Mouse (Mus musculus) erythroid progenitor cell, adult 5-6 weeks (primary cell): ENCODE data around the gene Utp15. TPM values are rescaled to one million over a fixed set of nuclear protein-coding genes. Genes with fewer than 3 reads are reported as not detected.

ENCODE experiments used
- ATAC-seq: replicated peaks from 2 replicates; pipeline ENCODE4 v1.8.0; 2016; ENCODE audit warnings: moderate number of reproducible peaks, mild to moderate bottlenecking, moderate TSS enrichment, inconsistent platforms; ENCODE audit not compliant: poor library complexity, low FRiP score, severe bottlenecking
- total RNA-seq, 2 experiments: library from RNA; stranded (forward) in 1 of 2; stranded (reverse) in 1 of 2; fragments of 150-400 nt in 1 of 2; fragments of 186-747, 209-891 nt in 1 of 2; gene quantifications; 2 replicates each; pipeline versions ENCODE4 v1.2.3 to v1.2.4; 2015 to 2017; ENCODE audit warnings: low replicate concordance in 2 of 2

The Utp15 gene
- total RNA-seq (2015; ENCODE audit: low replicate concordance) (5.8 and 6.3 TPM in 2 replicates), total RNA-seq (2017; ENCODE audit: low replicate concordance) (4.5 and 4.7 TPM in 2 replicates)

DNA sequence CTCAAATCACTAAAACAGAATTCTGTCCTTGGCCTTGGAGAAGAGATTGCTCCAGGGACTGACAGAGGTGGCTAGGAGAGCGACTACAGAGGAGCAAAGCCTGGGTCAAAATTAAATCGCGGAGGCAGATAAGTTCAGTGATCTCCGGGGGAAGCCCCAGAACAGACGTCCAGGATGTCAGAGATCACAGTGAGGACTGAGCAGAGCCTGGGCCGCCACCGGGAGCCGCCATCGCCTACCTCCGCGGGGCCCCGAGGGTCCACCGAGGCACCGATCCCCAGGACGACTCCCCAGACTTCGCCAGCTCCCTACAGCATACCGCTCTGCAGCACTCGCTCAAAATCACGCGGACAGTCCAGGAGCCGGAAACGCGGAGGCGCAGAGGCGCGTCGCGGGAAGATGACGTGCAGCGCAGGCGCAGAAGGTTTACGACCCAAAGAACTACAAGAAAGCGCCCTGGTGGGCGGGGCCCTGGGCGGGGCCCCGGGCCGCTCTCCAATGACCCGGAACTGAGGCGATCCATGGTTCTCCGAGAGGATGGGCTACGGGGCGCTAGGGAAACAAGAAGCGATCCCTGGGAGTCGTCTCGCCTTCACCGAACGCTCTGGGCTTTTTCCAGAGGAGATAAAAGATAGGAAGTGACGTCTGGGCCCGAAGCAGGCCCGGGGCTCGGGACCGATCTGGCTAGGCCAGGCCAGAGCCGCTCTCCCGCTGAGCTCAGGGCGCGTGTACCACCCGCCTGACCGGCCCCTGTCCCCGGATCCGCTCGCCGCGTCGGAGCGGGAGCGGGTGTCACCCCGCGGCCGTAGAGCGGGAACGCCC lies at the start of gene Utp15, which contains the start of gene Ankra2:
Gene Utp15 (minus strand): TSS at position 406 of the 822 bp plus-strand sequence.
Gene Ankra2 (plus strand): TSS at position 439 of the 822 bp plus-strand sequence.
- ATAC-seq = peak; percentile 98

DNA sequence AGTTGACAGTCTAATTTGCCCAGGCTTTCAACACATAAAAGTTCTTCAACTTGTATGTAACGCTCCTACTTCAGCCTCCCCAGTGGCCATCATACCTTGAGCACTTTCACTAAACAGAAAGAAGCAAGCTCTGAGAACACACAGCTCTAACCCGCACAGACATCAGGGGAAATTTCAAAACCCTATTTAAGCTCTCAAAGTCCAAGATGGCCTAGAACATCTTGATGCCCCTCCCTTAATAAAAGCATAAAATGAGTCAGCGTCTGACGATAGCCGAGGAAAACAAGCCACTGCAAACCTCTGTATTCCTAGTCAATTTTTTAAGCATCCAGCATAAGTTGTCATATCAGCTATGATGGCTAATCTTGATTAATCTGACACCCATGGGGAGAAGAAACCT lies 48.8 kb upstream of the Utp15 start:
- no peak for ATAC-seq

DNA sequence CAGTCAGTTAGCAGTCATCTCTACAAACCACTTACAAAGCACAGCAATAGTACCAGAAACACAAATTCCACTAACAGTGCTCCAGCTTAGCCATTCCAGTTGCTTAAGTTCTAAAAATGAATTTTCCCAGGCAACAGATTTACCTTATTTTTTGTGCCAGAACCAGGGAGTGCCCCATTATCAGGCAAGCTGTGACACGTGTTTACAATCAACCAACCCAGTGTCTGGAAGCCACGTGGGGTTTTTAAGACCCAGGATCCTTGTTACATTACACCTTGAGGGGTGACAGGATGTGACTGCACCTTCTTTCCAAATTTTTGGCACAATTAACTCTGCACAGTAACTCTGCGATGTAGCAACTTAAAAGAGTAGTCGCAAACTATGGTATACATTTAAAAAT lies 45.9 kb upstream of the Utp15 start:
- no peak for ATAC-seq

DNA sequence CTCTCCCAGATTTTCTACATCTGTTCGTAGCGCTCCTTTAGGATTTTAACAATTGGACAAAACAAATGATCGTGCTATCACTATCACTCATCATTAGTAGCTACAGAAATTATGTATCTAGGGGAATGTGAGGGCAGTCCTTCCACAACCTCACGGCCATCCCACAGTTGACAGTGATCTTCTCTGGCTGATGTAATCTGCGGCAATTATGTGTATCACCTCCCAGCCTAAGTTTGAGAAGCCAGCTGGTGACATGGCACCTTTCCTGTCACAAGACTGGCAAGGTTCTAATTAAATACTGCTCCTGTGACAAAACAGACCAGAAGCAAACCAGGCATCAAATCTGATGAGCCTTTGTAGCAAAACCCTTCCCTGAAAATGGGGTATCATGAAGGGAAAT lies 45.2 kb upstream of the Utp15 start:
- ATAC-seq = no peak

DNA sequence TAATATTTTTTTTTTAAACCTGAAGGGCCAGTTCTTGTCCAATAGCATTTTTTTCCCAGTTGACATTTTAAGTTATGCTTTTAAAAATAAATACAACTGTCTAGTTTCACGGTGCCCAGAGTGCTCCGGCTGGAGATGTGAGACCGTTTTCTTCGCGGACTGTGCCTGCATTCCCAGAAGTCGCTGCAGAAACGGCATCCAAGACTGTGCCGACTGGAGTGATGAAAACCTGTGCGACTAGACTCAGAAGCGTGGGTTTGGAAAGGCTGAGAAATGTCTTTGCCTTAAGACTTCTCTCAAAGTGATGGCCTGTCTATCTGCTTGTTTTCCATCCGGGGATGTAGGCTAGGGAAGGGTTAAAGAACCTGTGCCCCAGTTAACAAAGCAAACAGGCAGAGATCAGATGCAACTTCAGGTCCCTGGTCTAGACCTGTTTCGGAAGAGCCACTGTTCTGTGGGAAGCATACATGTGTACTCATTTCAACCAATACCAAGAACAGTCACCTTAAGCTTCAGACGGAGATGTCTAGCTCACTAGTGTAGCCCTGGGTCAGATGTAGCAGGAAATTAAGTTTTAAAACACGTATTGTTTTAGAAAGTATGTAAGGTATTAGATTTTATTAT lies 44.1 kb upstream of the Utp15 start:
- ATAC-seq = no peak

DNA sequence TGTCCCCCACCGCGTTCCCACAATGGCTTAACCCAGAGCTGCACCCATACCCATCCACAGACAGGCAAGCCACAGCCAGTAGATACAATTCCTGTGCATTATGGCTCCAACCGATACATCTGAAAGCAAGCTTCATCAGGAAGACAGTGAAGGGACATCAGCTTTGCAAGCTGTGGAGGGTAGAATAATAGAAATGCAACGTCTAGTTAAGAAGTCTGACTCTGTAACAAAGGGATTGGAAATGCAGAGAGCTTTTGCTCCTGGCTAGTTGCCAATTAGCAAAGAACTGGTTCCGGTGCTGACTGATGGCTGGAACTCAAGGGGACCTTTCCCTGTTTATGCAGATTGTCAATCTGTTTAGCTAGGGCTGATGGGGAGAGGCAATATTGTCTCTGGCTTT lies 43.6 kb upstream of the Utp15 start:
- no peak for ATAC-seq

DNA sequence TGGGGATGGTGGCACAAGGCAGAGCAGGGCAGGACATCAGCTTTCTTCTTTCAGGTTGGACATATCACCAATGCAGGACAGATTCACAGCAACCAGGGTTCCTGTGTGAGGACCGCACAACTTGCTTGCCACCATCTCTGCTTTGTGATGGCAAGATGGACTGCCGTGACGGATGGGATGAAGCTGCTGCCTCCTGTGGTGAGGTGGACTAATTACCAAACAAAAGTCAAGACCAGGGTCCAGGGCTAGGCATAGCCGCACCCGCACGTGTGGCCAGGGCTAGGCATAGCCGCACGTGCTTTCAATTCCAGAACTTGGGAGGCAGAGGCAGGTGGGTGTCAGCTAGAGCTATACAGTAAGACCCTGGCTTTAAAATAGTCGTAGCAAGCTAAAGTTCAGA lies 42.4 kb upstream of the Utp15 start:
- no peak for ATAC-seq

DNA sequence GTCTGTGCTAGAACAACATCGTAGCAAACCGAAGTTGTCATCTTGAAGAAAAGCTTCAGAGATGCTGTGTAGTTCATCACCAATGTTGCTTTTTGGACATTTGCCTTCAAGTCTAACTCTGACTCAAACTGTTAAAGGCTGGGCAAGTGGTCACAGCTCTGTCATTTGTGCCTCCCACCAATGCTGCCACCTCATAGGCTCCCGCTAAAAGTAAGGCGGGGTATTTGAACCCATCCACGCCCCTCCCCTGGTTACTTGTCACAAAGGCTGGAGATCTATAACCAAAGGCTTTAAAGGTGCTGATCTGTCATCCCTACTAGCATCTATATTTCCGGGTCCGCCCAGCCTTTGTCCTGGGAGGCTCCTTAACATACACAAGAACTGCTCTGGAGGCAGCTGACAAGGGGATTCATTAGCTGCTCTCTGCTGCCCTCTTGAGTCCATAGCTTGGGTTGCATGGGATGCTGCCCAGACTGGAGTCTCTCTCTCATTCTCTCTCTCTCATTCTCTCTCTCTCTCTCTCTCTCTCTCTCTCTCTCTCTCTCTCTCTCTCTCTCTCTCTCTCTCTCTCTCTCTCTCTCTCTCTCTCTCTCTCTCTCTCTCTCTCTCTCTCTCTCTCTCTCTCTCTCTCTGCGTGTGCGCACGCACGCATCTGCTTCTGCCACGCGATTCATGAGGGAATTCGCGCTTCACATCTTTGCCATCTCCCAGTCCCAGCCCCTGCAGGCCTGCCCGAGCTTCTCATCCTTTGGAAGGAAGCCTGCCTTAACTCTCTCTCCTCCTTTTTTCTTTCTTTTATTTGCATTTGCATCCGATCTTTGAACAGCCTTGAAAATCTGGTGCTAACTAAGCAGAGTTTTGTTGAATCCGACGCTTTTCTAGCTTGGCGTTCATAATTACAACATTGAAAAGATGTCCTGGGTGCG lies 36.3 kb upstream of the Utp15 start:
- peak; percentile 75; the same call in 1 of the 2 replicates for ATAC-seq

DNA sequence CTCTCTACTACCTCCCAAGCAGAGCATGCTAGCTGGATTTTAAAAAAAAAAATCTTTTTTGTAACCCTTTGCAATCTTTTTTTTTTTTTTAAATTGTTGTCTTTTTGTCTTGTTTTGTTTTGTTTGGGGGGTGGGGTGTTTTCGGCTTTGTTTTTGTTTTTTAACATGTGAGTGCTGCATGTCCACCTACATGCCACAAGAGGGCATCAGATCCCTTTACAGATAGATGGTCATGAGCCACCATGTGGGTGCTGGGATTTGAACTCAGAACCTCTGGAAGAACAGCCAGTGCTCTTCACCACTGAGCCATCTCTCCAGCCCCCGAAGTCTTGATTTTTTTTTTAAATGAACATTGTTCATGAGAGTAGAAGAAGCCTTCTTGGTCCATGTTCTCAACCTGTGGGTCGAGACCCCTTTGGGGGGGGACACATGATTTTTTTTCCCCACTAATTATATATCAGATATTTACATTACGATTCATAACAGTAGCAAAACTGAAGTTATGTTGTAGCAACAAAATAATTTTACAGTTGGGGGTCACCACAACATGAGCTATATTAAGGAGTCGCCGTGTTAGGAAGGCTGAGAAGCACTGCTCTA lies 35.1 kb upstream of the Utp15 start:
- no peak for ATAC-seq

DNA sequence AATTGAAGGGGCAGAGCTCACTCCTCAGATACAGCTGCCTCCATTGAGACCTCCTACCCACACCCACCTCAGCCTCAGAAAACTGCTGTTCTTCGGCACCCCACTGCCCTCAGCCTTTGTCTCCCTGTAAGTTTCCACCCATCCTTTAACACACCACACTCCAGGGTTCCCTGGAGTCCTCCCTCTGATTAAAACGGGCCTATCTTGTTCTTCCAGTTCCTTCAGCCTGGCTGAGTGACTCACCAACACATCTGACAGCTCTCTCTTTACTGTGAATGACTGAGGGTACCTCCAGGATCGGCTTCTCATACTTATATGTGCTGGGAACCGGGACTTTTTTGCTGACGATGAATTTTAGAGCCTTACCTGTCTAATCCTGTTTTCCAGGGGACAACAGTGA lies 33.2 kb upstream of the Utp15 start:
- no peak for ATAC-seq

DNA sequence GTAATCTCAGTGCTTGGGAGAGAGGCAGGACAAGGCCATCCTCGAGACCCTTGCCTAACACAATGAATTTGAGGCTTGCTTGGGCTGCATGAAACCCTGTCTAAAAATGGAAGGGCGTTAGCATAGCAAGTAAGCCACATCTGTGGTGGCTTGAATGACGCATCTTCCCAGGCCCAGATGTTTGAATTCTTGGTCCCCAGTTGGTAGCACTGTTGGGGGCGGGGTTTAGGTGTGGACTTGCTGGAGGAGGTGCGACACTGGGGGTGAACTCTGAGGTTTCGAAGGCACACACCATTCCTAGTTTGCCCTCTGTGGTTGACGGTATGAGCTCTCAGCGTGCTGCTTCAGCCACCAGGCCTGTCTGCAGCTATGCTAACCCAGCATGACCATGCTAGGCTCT lies 28.9 kb upstream of the Utp15 start:
- no peak for ATAC-seq

DNA sequence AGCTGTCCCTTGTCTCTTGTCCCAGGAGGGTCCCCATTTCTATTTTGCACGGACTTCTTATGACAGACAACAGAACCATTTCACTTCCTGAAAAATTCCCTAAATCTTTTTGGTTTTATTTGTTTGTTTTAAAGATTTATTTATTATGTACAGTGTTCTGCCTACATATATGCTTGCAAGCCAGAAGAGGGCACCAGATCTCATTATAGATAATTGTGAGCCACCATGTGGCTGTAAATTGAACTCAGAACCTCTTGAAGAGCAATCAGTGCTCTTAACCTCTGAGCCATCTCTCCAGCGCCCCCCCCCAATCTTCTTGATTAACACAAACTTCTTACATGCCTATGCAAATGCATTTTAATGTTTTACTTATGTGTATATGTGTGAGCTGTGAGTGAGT lies 27.9 kb upstream of the Utp15 start:
- ATAC-seq = no peak

DNA sequence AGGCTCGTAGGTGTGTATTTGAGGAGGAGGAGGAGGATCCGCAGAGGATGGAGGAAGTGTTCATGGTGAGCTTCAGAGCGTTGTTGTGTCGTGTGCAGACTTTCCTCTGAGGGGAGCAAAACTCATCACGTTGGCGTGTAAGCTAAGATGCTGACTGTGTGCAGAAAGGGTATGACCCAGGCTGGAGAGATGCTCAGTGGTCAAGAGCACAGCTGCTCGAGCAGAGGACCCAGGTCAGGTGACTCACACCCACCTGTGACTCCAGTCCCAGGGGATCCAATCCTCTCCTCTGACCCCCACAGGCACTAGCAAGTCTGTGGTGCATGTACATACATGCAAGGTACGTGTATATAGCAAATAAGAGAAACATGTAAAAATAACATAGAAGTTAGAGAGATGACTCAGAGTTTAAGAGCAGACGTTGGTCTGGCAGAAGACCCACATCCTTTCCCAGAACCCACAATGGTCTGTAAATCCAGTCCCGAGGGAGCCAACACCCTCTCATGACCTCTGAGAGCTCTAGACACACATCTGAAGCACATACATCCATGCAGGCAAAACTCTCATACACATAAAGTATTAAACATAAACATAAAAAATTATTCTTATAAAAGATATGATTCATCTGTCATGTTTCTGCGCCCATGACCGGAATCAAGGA lies 18.3 kb upstream of the Utp15 start:
- ATAC-seq = no peak

DNA sequence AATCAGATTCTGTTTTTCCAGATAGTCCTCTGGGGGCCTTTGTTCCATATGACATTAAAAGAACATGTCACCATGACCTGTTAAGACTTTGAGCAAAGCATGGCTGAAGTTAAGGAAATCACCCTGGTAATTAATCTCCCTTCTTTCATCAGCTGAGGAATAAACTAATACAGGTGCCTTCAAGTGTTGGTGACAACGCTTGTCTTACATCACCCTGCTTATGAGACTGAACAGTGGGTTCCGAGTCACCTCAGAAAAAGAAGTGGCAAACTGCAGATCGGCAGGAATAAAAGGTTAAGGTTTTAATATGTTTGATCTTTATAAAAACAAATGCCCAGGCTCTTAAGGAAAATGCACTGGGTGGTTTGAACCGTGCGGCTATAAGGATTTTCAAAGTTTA lies 16.8 kb upstream of the Utp15 start, which contains the start of gene Gm21976:
Gene Gm21976 (plus strand): TSS at position 202 of the 400 bp plus-strand sequence.
- ATAC-seq = no peak

DNA sequence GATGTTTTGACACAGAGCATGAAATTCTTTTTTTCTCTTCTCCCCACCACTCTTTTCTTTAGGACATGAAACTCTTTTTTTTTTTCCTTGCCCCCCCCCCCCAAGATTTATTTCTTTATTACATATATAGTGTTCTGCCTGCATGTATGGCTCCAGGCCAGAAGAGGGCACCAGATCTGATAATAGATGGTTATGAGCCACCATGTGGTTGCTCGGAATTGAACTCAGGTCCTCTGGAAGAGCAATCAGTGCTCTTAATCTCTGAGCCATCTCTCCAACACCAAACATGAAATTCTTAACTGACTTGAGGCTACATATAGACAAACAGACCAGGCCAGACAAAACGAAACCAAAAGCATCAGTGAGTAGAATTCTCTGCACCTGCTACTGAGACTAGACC lies 14.7 kb upstream of the Utp15 start:
- ATAC-seq = no peak

DNA sequence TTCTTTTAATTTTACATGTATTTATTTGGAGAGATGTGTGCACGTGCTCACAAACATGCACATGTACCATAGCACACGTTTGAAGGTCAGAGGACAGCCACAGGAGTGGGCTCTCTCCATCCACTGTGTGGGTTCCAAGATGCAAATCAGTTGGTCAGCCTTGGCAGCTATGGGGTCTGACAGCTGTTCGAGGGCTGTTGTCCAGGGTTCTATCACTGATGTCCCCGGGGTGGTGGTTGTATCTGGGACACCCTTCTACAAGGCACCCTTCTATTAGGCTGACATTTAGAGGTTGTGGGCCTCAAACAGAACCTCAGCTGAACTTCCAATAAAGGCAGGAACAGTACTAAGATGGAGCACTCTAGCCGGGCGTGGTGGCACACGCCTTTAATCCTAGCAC lies 13.4 kb upstream of the Utp15 start:
- no peak for ATAC-seq

DNA sequence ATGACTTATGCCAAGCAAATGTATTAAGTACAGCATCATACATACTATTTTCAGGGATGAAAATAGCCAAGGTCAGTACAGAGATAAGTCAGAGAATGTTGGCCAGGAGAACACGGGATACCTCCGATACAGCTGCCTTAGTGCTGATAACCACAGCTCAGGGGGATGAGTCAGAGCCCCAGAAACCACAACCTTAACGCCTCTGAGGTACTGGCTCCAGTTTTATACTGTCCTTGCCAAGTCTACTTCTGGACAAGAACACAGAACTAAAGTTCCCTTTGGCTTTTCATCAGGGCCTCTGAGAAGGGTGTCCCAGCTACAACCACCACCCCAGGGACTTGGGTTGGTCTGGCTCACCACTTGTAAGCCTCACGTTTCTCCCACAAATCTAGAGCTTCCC lies 12.8 kb upstream of the Utp15 start:
- no peak for ATAC-seq

DNA sequence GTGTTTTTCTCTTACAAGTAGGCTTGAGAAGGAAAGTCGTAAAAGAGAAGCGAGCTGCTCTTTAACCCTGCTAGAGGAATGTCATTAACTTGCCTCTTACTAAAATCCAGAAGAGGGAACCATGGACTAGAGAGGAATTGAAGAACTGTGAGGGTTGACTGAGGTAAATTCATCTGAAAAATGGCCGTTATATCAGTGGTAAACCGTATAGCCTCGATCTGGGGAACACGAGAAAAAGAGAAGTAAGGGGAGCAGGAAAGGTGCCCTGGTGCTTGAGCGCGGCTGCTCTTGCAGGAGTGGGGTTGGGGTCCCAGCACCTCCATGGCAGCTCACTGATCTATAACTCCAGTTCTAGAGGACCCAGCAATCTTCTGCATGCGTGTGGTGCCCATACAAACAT lies 11.2 kb upstream of the Utp15 start:
- ATAC-seq = no peak

DNA sequence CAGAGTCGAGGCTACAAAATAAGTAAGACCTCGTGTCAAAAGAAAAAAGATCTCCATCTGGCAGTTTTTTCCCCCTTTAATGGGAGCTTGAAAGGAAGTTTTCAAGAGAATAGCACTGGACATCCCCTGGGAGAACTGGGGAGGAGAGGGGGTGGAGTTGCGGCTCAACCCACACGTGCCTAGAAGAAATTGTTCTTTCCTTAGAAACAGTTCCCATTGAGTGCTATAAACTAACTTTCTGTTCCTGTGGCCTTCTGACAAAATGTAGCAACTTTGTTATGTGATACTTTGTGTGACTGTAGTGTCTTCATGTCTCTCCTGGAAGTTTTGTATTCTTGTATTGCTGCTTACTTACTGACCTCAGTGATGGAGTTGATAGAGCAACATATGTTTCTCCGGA lies 1.3 kb upstream of the Utp15 start:
- ATAC-seq = no peak
